Mouse (Mus musculus) kidney, adult 11 months (tissue): ENCODE data around the gene Tgfbi.

ENCODE experiments used
- DNase-seq: peaks from one replicate; pipeline ENCODE4 v3.0.0; 2022

Tgfbi gene

GRCm38 (mm10) chr13:56609103-56609856 lies at the start of gene Tgfbi:
Gene Tgfbi (plus strand): TSS chr13:56609523.
- peak; percentile 42 for DNase-seq

GRCm38 (mm10) chr13:56559841-56560370 lies 49.4 kb upstream of the Tgfbi start:
- peak; percentile 59 for DNase-seq

GRCm38 (mm10) chr13:56561129-56561528 lies 48.2 kb upstream of the Tgfbi start:
- DNase-seq = peak; percentile 84

GRCm38 (mm10) chr13:56563075-56563474 lies 46.2 kb upstream of the Tgfbi start:
- DNase-seq = no peak

GRCm38 (mm10) chr13:56566336-56566735 lies 43.0 kb upstream of the Tgfbi start:
- no peak for DNase-seq

GRCm38 (mm10) chr13:56571645-56572044 lies 37.7 kb upstream of the Tgfbi start:
- no peak for DNase-seq

- no peak for DNase-seq
Observed at GRCm38 (mm10) chr13:56575074-56575473, 34.2 kb upstream of the Tgfbi start.

- peak; percentile 70 for DNase-seq
Observed at GRCm38 (mm10) chr13:56575701-56576321, 33.5 kb upstream of the Tgfbi start.

- DNase-seq = no peak
Observed at GRCm38 (mm10) chr13:56578097-56578496, 31.2 kb upstream of the Tgfbi start.

- no peak for DNase-seq
Observed at GRCm38 (mm10) chr13:56580450-56580849, 28.9 kb upstream of the Tgfbi start.

- no peak for DNase-seq
Observed at GRCm38 (mm10) chr13:56581512-56581911, 27.8 kb upstream of the Tgfbi start.

- DNase-seq = no peak
Observed at GRCm38 (mm10) chr13:56581961-56582434, 27.3 kb upstream of the Tgfbi start.

GRCm38 (mm10) chr13:56582720-56583119 lies 26.6 kb upstream of the Tgfbi start:
- no peak for DNase-seq

GRCm38 (mm10) chr13:56586046-56586445 lies 23.3 kb upstream of the Tgfbi start:
- no peak for DNase-seq

GRCm38 (mm10) chr13:56588454-56589117 lies 20.7 kb upstream of the Tgfbi start:
- no peak for DNase-seq

- DNase-seq = no peak
Observed at GRCm38 (mm10) chr13:56590202-56590601, 19.1 kb upstream of the Tgfbi start.

- DNase-seq = no peak
Observed at GRCm38 (mm10) chr13:56591191-56591590, 18.1 kb upstream of the Tgfbi start.

GRCm38 (mm10) chr13:56591939-56592338 lies 17.4 kb upstream of the Tgfbi start:
- DNase-seq = no peak

GRCm38 (mm10) chr13:56593196-56593595 lies 16.1 kb upstream of the Tgfbi start:
- no peak for DNase-seq

- no peak for DNase-seq
Observed at GRCm38 (mm10) chr13:56593961-56594391, 15.3 kb upstream of the Tgfbi start.

GRCm38 (mm10) chr13:56595246-56595645 lies 14.1 kb upstream of the Tgfbi start:
- DNase-seq = peak; percentile 68

- DNase-seq = no peak
Observed at GRCm38 (mm10) chr13:56597296-56597695, 12.0 kb upstream of the Tgfbi start.

- peak; percentile 70 for DNase-seq
Observed at GRCm38 (mm10) chr13:56597831-56598612, 11.3 kb upstream of the Tgfbi start.
